In the genomic region with DNA sequence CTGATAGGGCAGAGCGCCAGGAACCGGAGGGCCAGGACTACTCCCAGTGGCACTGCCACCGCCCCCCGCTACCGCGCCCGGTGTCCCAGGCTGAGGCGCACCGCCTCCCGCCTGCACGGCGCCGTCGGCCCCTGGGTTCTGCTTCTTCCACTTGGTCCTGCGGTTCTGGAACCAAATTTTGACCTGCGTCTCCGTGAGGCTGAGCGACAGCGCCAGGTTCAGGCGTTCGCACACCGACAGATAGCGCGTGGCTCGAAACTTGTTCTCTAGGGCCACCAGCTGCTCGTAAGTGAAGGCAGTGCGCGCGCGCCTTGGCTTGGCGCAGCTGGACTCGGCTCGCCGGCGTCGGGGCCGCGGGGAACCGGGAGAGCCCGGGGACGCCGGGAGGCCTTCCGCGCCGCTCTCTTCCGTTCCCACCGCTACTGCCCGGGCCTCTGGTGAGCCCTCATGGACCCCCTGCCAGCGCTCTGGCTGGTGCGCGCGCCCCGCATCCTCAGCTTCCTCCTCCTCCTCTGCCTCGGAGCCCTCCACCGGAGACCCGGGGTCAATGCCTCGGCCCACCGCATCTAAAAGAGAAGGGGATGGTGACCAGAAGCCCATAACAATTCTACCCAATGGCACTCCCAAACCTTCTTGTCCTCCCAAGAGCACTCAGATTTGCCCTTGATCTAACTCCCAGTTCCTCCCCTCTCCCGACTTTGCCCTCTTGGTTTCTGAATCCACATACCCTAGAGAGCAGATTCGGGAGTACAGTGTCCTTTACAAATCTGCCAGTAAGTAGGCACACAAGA, we compare ENCODE assay signal across 9 mouse cellular contexts. TPM values are rescaled to one million over a fixed set of nuclear protein-coding genes. Genes with fewer than 3 reads are reported as not detected.
A peak's percentile ranks its signal among the peaks of the same experiment; 100 is the strongest.
DNase-seq lines count a peak whose midpoint lies in the region; ATAC-seq and TF ChIP-seq lines count a peak whose summit lies in the region.
"Had no signal": no experiment of that assay in that cellular context is flagged by ENCODE, and none has a peak within 500 bp of the region (broad histone marks: within the 10 kb centered on the region; RNA-seq: fewer than 3 reads in every experiment).

No protein-coding gene starts in this region.

- TF ChIP-seq CTCF in brain, embryonic 14.5 days (IDR thresholded peaks at IDR 0.05; ENCODE audit: borderline replicate concordance, extremely low read depth, insufficient read depth, insufficient read length), result no peak
- TF ChIP-seq CTCF in heart, postnatal 0 days (IDR thresholded peaks at IDR 0.05; ENCODE audit: low read depth), result no peak
- TF ChIP-seq CTCF in small intestine, adult 2 months (IDR thresholded peaks at IDR 0.05; ENCODE audit: extremely low read depth, insufficient read length, insufficient replicate concordance, low read depth, low read length), result no peak

- WGBS in kidney, embryonic 15.5 days, result under 1% methylated on average over 57 of the region's 60 CpGs
- under 1% methylated on average over 58 of the region's 60 CpGs for WGBS in heart, postnatal 0 days
- WGBS in liver, embryonic 12.5 days (ENCODE audit: insufficient replicate concordance), result 1% methylated on average over 55 of the region's 60 CpGs
- WGBS in small intestine, adult 2 months, result under 1% methylated on average over 59 of the region's 60 CpGs

- no peak overlapping the region for H3K27ac ChIP-seq in kidney, embryonic 15.5 days
- H3K27ac ChIP-seq in heart, postnatal 0 days (ENCODE audit: low read depth), result no peak overlapping the region
- H3K27ac ChIP-seq in liver, embryonic 12.5 days, result no peak overlapping the region
- H3K27ac ChIP-seq in small intestine, adult 2 months (ENCODE audit: insufficient read depth, low read depth, low read length), result no peak overlapping the region

- ATAC-seq in kidney, embryonic 15.5 days (replicated peaks; ENCODE audit: low FRiP score), result peak; percentile 33; the same call in 1 of the 2 replicates
- peak; percentile 39; the same call in 1 of the 2 replicates for ATAC-seq in heart, postnatal 0 days (ENCODE audit: insufficient read depth, low read depth)
- peak; percentile 51; the same call in 1 of the 2 replicates for ATAC-seq in liver, embryonic 12.5 days
- no peak for ATAC-seq in inflammation-experienced regulatory T-cells, adult 6 months

- H3K36me3 ChIP-seq in kidney, embryonic 15.5 days, result no peaks in the 10 kb centered on the region
- H3K36me3 ChIP-seq in heart, postnatal 0 days (replicated peaks; ENCODE audit: control insufficient read depth, insufficient read depth, low read length), result no peaks in the 10 kb centered on the region
- H3K36me3 ChIP-seq in liver, embryonic 12.5 days, result no peaks in the 10 kb centered on the region
- no peaks in the 10 kb centered on the region for H3K36me3 ChIP-seq in small intestine, adult 2 months (ENCODE audit: control insufficient read depth, insufficient read depth, low read length)

- TF ChIP-seq POLR2A in brain, embryonic 14.5 days (IDR thresholded peaks at IDR 0.05; ENCODE audit: borderline replicate concordance, extremely low read depth, insufficient read depth, insufficient read length, poor library complexity, severe bottlenecking), result no peak
- no peak for TF ChIP-seq POLR2A in small intestine, adult 2 months (IDR thresholded peaks at IDR 0.05; ENCODE audit: low read depth, low read length)

- H3K9ac ChIP-seq in kidney, embryonic 15.5 days, result peak overlapping the region; percentile 19; the same call in 1 of the 2 replicates
- peak overlapping the region; percentile 18 for H3K9ac ChIP-seq in heart, postnatal 0 days (replicated peaks; ENCODE audit: low read depth, low read length)
- peak overlapping the region; percentile 41; the same call in 1 of the 2 replicates for H3K9ac ChIP-seq in liver, embryonic 12.5 days

- peak overlapping the region; percentile 48 for H3K4me3 ChIP-seq in kidney, embryonic 15.5 days (replicated peaks)
- peak overlapping the region; percentile 60 for H3K4me3 ChIP-seq in heart, postnatal 0 days (ENCODE audit: low read depth, low read length)
- H3K4me3 ChIP-seq in liver, embryonic 12.5 days, result peak overlapping the region; percentile 57
- peak overlapping the region; percentile 74 for H3K4me3 ChIP-seq in small intestine, adult 2 months (ENCODE audit: low read depth, low read length)
- H3K4me3 ChIP-seq: myocyte had no signal

- no peak for TF ChIP-seq EP300 in heart, postnatal 0 days (IDR thresholded peaks at IDR 0.05; ENCODE audit: low read depth)

- no peaks in the 10 kb centered on the region for H3K9me3 ChIP-seq in kidney, embryonic 15.5 days (replicated peaks)
- H3K9me3 ChIP-seq in heart, postnatal 0 days (replicated peaks; ENCODE audit: control insufficient read depth, low read length), result no peaks in the 10 kb centered on the region
- no peaks in the 10 kb centered on the region for H3K9me3 ChIP-seq in liver, embryonic 12.5 days (replicated peaks)

- peaks cover 29% of the 10 kb centered on the region for H3K4me1 ChIP-seq in kidney, embryonic 15.5 days
- H3K4me1 ChIP-seq in heart, postnatal 0 days (ENCODE audit: control insufficient read depth, insufficient read depth), result peaks cover 12% of the 10 kb centered on the region
- H3K4me1 ChIP-seq in liver, embryonic 12.5 days, result peaks cover 77% of the 10 kb centered on the region
- H3K4me1 ChIP-seq in small intestine, adult 2 months (ENCODE audit: control insufficient read depth, insufficient read depth, insufficient read length, low read length), result peaks cover 15% of the 10 kb centered on the region

- H3K4me2 ChIP-seq in kidney, embryonic 15.5 days, result peak overlapping the region; percentile 91
- peak overlapping the region; percentile 98 for H3K4me2 ChIP-seq in heart, postnatal 0 days (ENCODE audit: low read depth, low read length)
- H3K4me2 ChIP-seq in liver, embryonic 12.5 days, result peak overlapping the region; percentile 81

- H3K27me3 ChIP-seq in kidney, embryonic 15.5 days, result peaks cover 87% of the 10 kb centered on the region
- H3K27me3 ChIP-seq in heart, postnatal 0 days (ENCODE audit: control insufficient read depth, insufficient read depth, low read length), result peaks cover 71% of the 10 kb centered on the region
- peaks cover 74% of the 10 kb centered on the region for H3K27me3 ChIP-seq in liver, embryonic 12.5 days (replicated peaks)
- H3K27me3 ChIP-seq in small intestine, adult 2 months (ENCODE audit: control insufficient read depth, insufficient read depth, low read length), result peaks cover 12% of the 10 kb centered on the region

- no peak for DNase-seq in kidney, adult 11 months
- peak; percentile 53 for DNase-seq in brain, embryonic 14.5 days (ENCODE audit: low read depth)
- DNase-seq in heart, postnatal 0 days (ENCODE audit: low spot score), result no peak
- no peak for DNase-seq in layer of hippocampus, adult 8-10 months (ENCODE audit: low spot score in 2 of 2)

RNA-seq across cellular contexts. Expression of a gene that starts 2.0 kb away (rescaled TPM):
- polyA plus RNA-seq in kidney, embryonic 15.5 days (2015; fragmentation: Nextera tagmentation; extraction: Ambion mirVana), result not detected in 2 replicates
- 0.43 and 0.88 TPM in 2 replicates for polyA plus RNA-seq in brain, embryonic 14.5 days (2012; rRNA removed)
- not detected in 2 replicates for total RNA-seq in heart, postnatal 0 days (2014; rRNA removed; ENCODE audit: low replicate concordance)
- polyA plus RNA-seq in heart, postnatal 0 days (2015; fragmentation: Nextera tagmentation; extraction: Ambion mirVana), result not detected in 2 replicates
- not detected in 2 replicates for polyA plus RNA-seq in liver, embryonic 12.5 days (2016; fragmentation: Nextera tagmentation; extraction: Ambion mirVana)
- polyA plus RNA-seq in small intestine, adult 2 months (2012; rRNA removed), result 0.04 and 0.24 TPM in 2 replicates
- polyA plus RNA-seq in inflammation-experienced regulatory T-cells, adult 6 months (2017; shearing (Covaris generic)), result not detected
- total RNA-seq in layer of hippocampus, adult 8-10 months (2022), result under 1 TPM in 1 of 4 experiments, not detected in 3; 0.14 TPM
- polyA plus RNA-seq: myocyte had no signal

RNA-seq across cellular contexts. Expression of a gene that starts 13.0 kb away (rescaled TPM):
- 22.3 and 22.5 TPM in 2 replicates for polyA plus RNA-seq in kidney, embryonic 15.5 days (2015; fragmentation: Nextera tagmentation; extraction: Ambion mirVana)
- polyA plus RNA-seq in brain, embryonic 14.5 days (2012; rRNA removed), result 27.4 and 33.8 TPM in 2 replicates
- total RNA-seq in heart, postnatal 0 days (2014; rRNA removed; ENCODE audit: low replicate concordance), result 32.2 and 40.1 TPM in 2 replicates
- polyA plus RNA-seq in heart, postnatal 0 days (2015; fragmentation: Nextera tagmentation; extraction: Ambion mirVana), result 21.3 and 22.9 TPM in 2 replicates
- 8.9 and 9.2 TPM in 2 replicates for polyA plus RNA-seq in liver, embryonic 12.5 days (2016; fragmentation: Nextera tagmentation; extraction: Ambion mirVana)
- polyA plus RNA-seq in small intestine, adult 2 months (2012; rRNA removed), result 8.2 and 36.1 TPM in 2 replicates
- polyA plus RNA-seq in inflammation-experienced regulatory T-cells, adult 6 months (2017; shearing (Covaris generic)), result 1 to 10 TPM; 2.3 to 5.3 (median 3.6) TPM
- 10 to 100 TPM; 22.1 to 23.2 (median 22.3) TPM for total RNA-seq in layer of hippocampus, adult 8-10 months (2022)

RNA-seq across cellular contexts. Expression of a gene that starts 21.2 kb away (rescaled TPM):
- 166 and 167 TPM in 2 replicates for polyA plus RNA-seq in kidney, embryonic 15.5 days (2015; fragmentation: Nextera tagmentation; extraction: Ambion mirVana)
- polyA plus RNA-seq in brain, embryonic 14.5 days (2012; rRNA removed), result 59.2 and 63.8 TPM in 2 replicates
- total RNA-seq in heart, postnatal 0 days (2014; rRNA removed; ENCODE audit: low replicate concordance), result 194 and 208 TPM in 2 replicates
- polyA plus RNA-seq in heart, postnatal 0 days (2015; fragmentation: Nextera tagmentation; extraction: Ambion mirVana), result 155 and 157 TPM in 2 replicates
- polyA plus RNA-seq in liver, embryonic 12.5 days (2016; fragmentation: Nextera tagmentation; extraction: Ambion mirVana), result 94.4 and 96.9 TPM in 2 replicates
- 37.4 and 251 TPM in 2 replicates for polyA plus RNA-seq in small intestine, adult 2 months (2012; rRNA removed)
- polyA plus RNA-seq in inflammation-experienced regulatory T-cells, adult 6 months (2017; shearing (Covaris generic)), result 10 to 100 TPM; 67.5 to 97.5 (median 82.5) TPM
- total RNA-seq in layer of hippocampus, adult 8-10 months (2022), result 100 to 1,000 TPM in 3 of 4 experiments, 10 to 100 TPM in 1; 97.0 to 114 (median 108) TPM
